Mouse (Mus musculus): ENCODE measurements around the gene Rbm41. TPM values are rescaled to one million over a fixed set of nuclear protein-coding genes. Genes with fewer than 3 reads are reported as not detected.
A peak's percentile ranks its signal among the peaks of the same experiment; 100 is the strongest.

The Rbm41 gene
- 8.3 TPM for polyA plus RNA-seq (2021)

GRCm38 (mm10) chrX:139997740-139998690 is at the start of gene Rbm41:
TSS of gene Rbm41 (minus strand) at chrX:139998595.
- no peaks in the 10 kb centered on the region for H3K27me3 ChIP-seq
- ChIA-PET CTCF (no interaction called here), POLR2A (no interaction called here)
- DNase-seq (ENCODE audit: low read depth, low spot score) (peak; percentile 22), ATAC-seq (peak; percentile 95)
- in situ Hi-C loops (cut with MboI; ENCODE audit: low pct_unique_long_range_greater_than_20kb), result no loop called here
- TF ChIP-seq CTCF (IDR thresholded peaks at IDR 0.05), result no peak

GRCm38 (mm10) chrX:139998691-139999065 is 283 bp upstream of the Rbm41 start:
- TF ChIP-seq CTCF (IDR thresholded peaks at IDR 0.05), result no peak
- no peak for ATAC-seq
- H3K27me3 ChIP-seq, result peaks cover 4% of the 10 kb centered on the region
- no peak for DNase-seq (ENCODE audit: low read depth, low spot score)
- in situ Hi-C loops (cut with MboI; ENCODE audit: low pct_unique_long_range_greater_than_20kb), result no loop called here
- ChIA-PET POLR2A (no interaction called here), CTCF (no interaction called here)

GRCm38 (mm10) chrX:139982115-139982514 is 16.3 kb downstream of the Rbm41 start:
- ChIA-PET POLR2A (no interaction called here), CTCF (no interaction called here)
- DNase-seq (ENCODE audit: low read depth, low spot score), result no peak
- ATAC-seq, result no peak
- H3K27me3 ChIP-seq, result no peaks in the 10 kb centered on the region
- TF ChIP-seq CTCF (IDR thresholded peaks at IDR 0.05), result no peak
- in situ Hi-C loops (cut with MboI; ENCODE audit: low pct_unique_long_range_greater_than_20kb), result no loop called here

- no peak for TF ChIP-seq CTCF (IDR thresholded peaks at IDR 0.05)
- POLR2A ChIA-PET, result no interaction called here
- no peaks in the 10 kb centered on the region for H3K27me3 ChIP-seq
- DNase-seq (ENCODE audit: low read depth, low spot score) (no peak), ATAC-seq (no peak)
- CTCF ChIA-PET, result no interaction called here
- in situ Hi-C loops (cut with MboI; ENCODE audit: low pct_unique_long_range_greater_than_20kb), result no loop called here
Observed at GRCm38 (mm10) chrX:139933507-139933906, 64.9 kb downstream of the Rbm41 start.

- ATAC-seq (no peak), DNase-seq (ENCODE audit: low read depth, low spot score) (no peak)
Observed at GRCm38 (mm10) chrX:139932472-139932871, 65.9 kb downstream of the Rbm41 start.

GRCm38 (mm10) chrX:139920572-139920971 is 77.8 kb downstream of the Rbm41 start:
- in situ Hi-C loops (cut with MboI; ENCODE audit: low pct_unique_long_range_greater_than_20kb), result no loop called here
- peaks cover 14% of the 10 kb centered on the region for H3K27me3 ChIP-seq
- ATAC-seq, result peak; percentile 71
- no peak for TF ChIP-seq CTCF (IDR thresholded peaks at IDR 0.05)
- DNase-seq (ENCODE audit: low read depth, low spot score), result no peak
- ChIA-PET CTCF (no interaction called here), POLR2A (no interaction called here)

More at GRCm38 (mm10) chrX:139932472-139932871, 65.9 kb downstream of the Rbm41 start:
- H3K27me3 ChIP-seq, result no peaks in the 10 kb centered on the region
- ChIA-PET CTCF (interaction anchor here (0.8 kb wide), 1 partner anchor 462 kb away, joined by 3 read pairs; no protein-coding TSS in a partner anchor), POLR2A (no interaction called here)
- TF ChIP-seq CTCF (IDR thresholded peaks at IDR 0.05), result peak; percentile 51
- in situ Hi-C loops (cut with MboI; ENCODE audit: low pct_unique_long_range_greater_than_20kb), result no loop called here

GRCm38 (mm10) chrX:139891387-139891786 is 107.0 kb downstream of the Rbm41 start:
- ChIA-PET CTCF (interaction anchor here (1.3 kb wide), 1 partner anchor 8 kb away, joined by 5 read pairs; no protein-coding TSS in a partner anchor), POLR2A (no interaction called here)
- ATAC-seq (no peak), DNase-seq (ENCODE audit: low read depth, low spot score) (no peak)
- TF ChIP-seq CTCF (IDR thresholded peaks at IDR 0.05), result no peak
- in situ Hi-C loops (cut with MboI; ENCODE audit: low pct_unique_long_range_greater_than_20kb), result no loop called here
- H3K27me3 ChIP-seq, result peaks cover 48% of the 10 kb centered on the region

GRCm38 (mm10) chrX:139883221-139883620 is 115.2 kb downstream of the Rbm41 start:
- ChIA-PET CTCF (no interaction called here), POLR2A (no interaction called here)
- TF ChIP-seq CTCF (IDR thresholded peaks at IDR 0.05), result no peak
- in situ Hi-C loops (cut with MboI; ENCODE audit: low pct_unique_long_range_greater_than_20kb), result no loop called here
- ATAC-seq, result no peak
- peaks cover 22% of the 10 kb centered on the region for H3K27me3 ChIP-seq
- DNase-seq (ENCODE audit: low read depth, low spot score), result peak; percentile 7

GRCm38 (mm10) chrX:139877936-139878335 is 120.5 kb downstream of the Rbm41 start:
- DNase-seq (ENCODE audit: low read depth, low spot score), result no peak

GRCm38 (mm10) chrX:139877105-139877504 is 121.3 kb downstream of the Rbm41 start:
- ChIA-PET CTCF (interaction anchor here (1.4 kb wide), 1 partner anchor 10 kb away, joined by 6 read pairs; no protein-coding TSS in a partner anchor), POLR2A (no interaction called here)
- ATAC-seq, result no peak
- in situ Hi-C loops (cut with MboI; ENCODE audit: low pct_unique_long_range_greater_than_20kb), result no loop called here
- peaks cover 26% of the 10 kb centered on the region for H3K27me3 ChIP-seq
- DNase-seq (ENCODE audit: low read depth, low spot score), result no peak
- no peak for TF ChIP-seq CTCF (IDR thresholded peaks at IDR 0.05)

More at GRCm38 (mm10) chrX:139877936-139878335, 120.5 kb downstream of the Rbm41 start:
- TF ChIP-seq CTCF (IDR thresholded peaks at IDR 0.05), result no peak
- in situ Hi-C loops (cut with MboI; ENCODE audit: low pct_unique_long_range_greater_than_20kb), result no loop called here
- ChIA-PET POLR2A (no interaction called here), CTCF (interaction anchor here (0.8 to 1.4 kb wide), 2 partner anchors 9 to 15 kb away, joined by 4 to 6 read pairs; no protein-coding TSS in a partner anchor)
- no peak for ATAC-seq
- peaks cover 26% of the 10 kb centered on the region for H3K27me3 ChIP-seq

Measured in Patski (cell line).